Mouse (Mus musculus) intestine, embryonic 15.5 days (tissue): Measurements from ENCODE around the gene Mcrs1. TPM values are rescaled to one million over a fixed set of nuclear protein-coding genes. Genes with fewer than 3 reads are reported as not detected.

Source experiments
- ATAC-seq: fragments of 200-750 bp; cut with Nextera tagmentation; 2 replicates; pipeline ENCODE4 v1.8.0; 2017; ENCODE audit warnings: moderate TSS enrichment, moderate library complexity
- H3K27ac ChIP-seq: fragments of 300-500 bp; sonication (generic); 2 replicates; pipeline ENCODE4 v1.5.1; 2015; ENCODE audit warnings: mild to moderate bottlenecking, inconsistent platforms
- H3K27me3 ChIP-seq: fragments of 300-500 bp; sonication (generic); replicated peaks from 2 replicates; pipeline ENCODE4 v1.6.1; 2015; ENCODE audit warnings: inconsistent platforms
- H3K36me3 ChIP-seq: fragments of 300-500 bp; sonication (generic); 2 replicates; pipeline ENCODE4 v1.6.1; 2015; ENCODE audit warnings: inconsistent platforms
- H3K4me1 ChIP-seq: fragments of 300-500 bp; sonication (generic); replicated peaks from 2 replicates; pipeline ENCODE4 v1.6.1; 2015; ENCODE audit warnings: inconsistent platforms
- H3K4me2 ChIP-seq: fragments of 300-500 bp; sonication (generic); replicated peaks from 2 replicates; pipeline ENCODE4 v1.6.1; 2015; ENCODE audit warnings: mild to moderate bottlenecking, inconsistent platforms
- H3K4me3 ChIP-seq: fragments of 300-500 bp; sonication (generic); replicated peaks from 2 replicates; pipeline ENCODE4 v1.5.1; 2015; ENCODE audit warnings: inconsistent platforms
- H3K9ac ChIP-seq: fragments of 300-500 bp; sonication (generic); 2 replicates; pipeline ENCODE4 v1.6.1; 2015; ENCODE audit warnings: inconsistent platforms
- H3K9me3 ChIP-seq: fragments of 300-500 bp; sonication (generic); 2 replicates; pipeline ENCODE4 v1.6.1; 2016; ENCODE audit warnings: inconsistent platforms
- WGBS: fragments of 180-500 bp; shearing (Covaris S2); methylation state at CpG from one replicate; pipeline ENCODE4 v1.1.7; 2015; 5-methylcytosine and 5-hydroxymethylcytosine counted together
- polyA plus RNA-seq: library from polyadenylated mRNA; unstranded; fragments of >200 nt; fragmentation: Nextera tagmentation; extraction: Ambion mirVana; gene quantifications from 2 replicates; pipeline ENCODE4 v1.2.1, GENCODE M21; 2015

Mcrs1 gene
- polyA plus RNA-seq, 1 experiment from 2014 or later = 119 TPM

DNA sequence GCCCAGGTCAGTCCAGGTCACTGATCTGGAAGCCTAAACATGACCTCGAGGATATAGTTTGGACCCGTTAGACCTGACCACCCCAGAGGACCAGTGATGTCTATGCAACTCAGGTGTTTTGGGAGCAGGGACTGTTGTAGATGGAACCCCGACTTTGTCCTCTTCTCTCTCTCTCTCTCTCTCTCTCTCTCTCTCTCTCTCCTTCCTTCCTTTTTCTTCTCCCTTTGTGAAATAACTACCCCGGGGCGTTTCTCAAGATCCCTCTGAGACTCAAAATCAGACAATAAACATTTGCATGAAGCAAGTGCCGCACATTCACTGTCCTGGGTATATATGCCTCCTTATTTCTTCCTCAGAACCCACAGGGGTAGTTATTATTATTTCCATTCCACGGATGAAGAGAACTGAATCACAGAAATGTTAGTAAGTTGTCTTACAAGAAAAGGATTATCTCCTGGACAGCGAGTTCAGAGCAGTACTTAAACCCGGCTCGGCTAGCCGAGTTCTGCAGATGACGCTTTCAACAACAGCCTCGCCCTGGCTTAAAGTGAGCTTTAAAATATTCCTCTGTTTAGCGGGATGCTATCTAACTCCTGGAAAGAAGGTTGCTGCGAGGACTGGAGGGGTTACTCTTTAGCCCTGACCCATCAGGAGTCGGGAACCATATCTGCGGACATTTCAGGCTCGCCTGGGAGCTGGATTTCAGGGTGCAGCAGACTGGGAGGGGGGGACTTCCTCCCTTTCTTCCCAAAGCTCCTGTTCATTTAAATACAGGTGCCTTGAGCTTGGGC lies 28.8 kb downstream of the Mcrs1 start:
- H3K9me3 ChIP-seq = no peaks in the 10 kb centered on the region
- 0 out of 2 replicates have a peak overlapping the region, but pooled peaks have one; percentile 22 for H3K9ac ChIP-seq

DNA sequence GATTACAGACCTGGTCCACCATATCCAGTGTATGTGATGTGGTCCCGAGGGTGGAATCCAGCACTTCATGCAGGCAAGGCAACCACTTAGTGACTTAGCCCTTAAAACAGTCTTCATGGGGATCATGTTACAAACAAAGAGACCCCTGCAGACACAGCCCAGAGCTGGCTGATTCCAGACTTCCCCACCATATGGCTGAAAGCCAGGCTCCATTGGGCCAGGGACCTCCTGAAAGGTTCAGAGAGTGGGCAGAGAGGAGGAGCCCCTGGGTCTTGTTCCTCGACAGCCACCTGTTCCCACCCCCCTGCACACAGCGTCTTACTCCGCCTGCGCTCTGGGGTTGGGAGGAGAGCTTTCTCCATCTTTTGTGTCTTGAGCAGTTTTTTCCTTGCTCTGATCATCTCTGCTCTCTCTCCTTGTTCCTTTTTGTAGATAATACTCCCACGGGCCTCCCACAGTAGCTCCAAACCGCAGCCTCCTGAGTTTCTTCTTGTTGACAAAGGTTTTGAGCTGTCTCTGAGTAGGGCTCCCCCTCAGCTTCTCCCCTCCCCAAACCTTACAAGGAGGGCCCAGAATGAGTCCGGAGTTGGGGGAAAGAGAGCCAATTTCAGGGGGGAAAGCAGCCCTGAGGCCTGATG lies 30.3 kb downstream of the Mcrs1 start:
- H3K36me3 ChIP-seq = no peaks in the 10 kb centered on the region
- H3K4me2 ChIP-seq = no peak overlapping the region
- 13% methylated on average over 8 of the region's 8 CpGs for WGBS
- no peak overlapping the region for H3K4me3 ChIP-seq
- peaks cover 31% of the 10 kb centered on the region for H3K4me1 ChIP-seq
- H3K9me3 ChIP-seq = no peaks in the 10 kb centered on the region
- ATAC-seq = no peak
- H3K27me3 ChIP-seq = peaks cover 62% of the 10 kb centered on the region
- no peak overlapping the region for H3K27ac ChIP-seq
- H3K9ac ChIP-seq = no peak overlapping the region

More for the DNA sequence above, 28.8 kb downstream of the Mcrs1 start:
- Histone ChIP-seq H3K27ac (no peak overlapping the region), H3K4me2 (peak overlapping the region; percentile 93), H3K4me1 (peaks cover 34% of the 10 kb centered on the region), H3K4me3 (peak overlapping the region; percentile 44), H3K27me3 (peaks cover 77% of the 10 kb centered on the region), H3K36me3 (no peaks in the 10 kb centered on the region)
- WGBS = 7% methylated on average over 18 of the region's 18 CpGs
- no peak for ATAC-seq

DNA sequence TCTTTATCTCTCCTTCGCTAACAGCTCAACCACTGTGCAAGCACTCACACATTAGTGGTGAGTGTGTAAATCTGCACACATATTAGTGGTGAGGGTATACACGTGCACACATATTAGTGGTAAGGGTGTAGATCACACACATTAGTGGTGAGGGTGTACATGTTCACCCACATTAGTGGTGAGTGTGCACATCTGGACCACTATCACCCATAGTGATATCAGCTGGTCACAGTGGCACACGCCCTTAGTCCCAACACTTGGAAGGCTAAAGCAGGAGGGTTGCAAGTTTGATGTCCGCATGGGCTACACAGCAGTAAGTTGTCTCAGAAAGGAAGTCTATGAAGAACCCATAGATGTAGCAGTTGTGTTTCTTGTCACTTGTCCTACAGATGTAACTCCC lies 34.1 kb downstream of the Mcrs1 start:
- peaks cover 26% of the 10 kb centered on the region for H3K27me3 ChIP-seq
- H3K9ac ChIP-seq = no peak overlapping the region
- no peaks in the 10 kb centered on the region for H3K4me1 ChIP-seq
- 0 out of 2 replicates have a peak, but pooled peaks cover 11% of the 10 kb centered on the region for H3K36me3 ChIP-seq
- H3K27ac ChIP-seq = no peak overlapping the region
- 88% methylated on average over 4 of the region's 4 CpGs for WGBS
- no peaks in the 10 kb centered on the region for H3K9me3 ChIP-seq
- H3K4me3 ChIP-seq = no peak overlapping the region
- H3K4me2 ChIP-seq = no peak overlapping the region
- ATAC-seq = no peak

DNA sequence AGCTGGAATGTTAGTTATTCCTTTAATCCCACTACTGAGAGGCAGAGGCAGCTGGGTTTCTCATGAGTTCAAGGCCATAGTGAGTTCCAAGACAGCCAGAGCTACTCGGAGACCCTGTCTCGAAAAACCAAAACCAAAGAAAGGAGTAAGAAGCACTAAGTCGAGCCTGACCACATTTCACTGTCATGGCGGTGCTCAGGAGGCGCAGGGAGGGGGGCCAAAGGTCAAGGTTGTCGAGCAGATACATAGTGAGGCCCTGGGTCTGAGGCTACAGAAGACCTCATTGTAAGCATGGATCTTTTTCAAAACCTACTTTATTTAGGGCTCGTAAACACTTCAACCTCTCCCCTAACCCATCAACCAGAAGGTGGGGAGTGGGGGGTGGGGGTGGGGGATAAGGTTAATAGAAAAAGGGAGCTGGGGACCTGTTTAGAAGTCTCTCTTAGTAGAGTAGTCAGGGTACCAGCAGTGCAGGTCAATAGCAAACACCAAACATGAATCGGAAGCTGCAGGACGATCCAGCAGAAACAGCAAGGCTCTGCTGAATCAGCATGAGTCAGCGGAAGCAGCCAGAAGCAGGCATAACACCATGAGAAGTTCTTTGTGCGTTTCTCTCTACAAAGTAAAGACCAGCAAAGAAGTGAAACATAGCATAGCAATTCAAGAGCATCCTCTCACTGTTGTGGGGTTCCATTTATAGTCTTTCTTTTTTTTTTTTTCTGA lies 35.9 kb downstream of the Mcrs1 start:
- WGBS = 86% methylated on average over 11 of the region's 11 CpGs
- Histone ChIP-seq H3K9ac (no peak overlapping the region), H3K27ac (no peak overlapping the region), H3K9me3 (no peaks in the 10 kb centered on the region), H3K4me3 (no peak overlapping the region), H3K4me2 (no peak overlapping the region), H3K27me3 (peaks cover 11% of the 10 kb centered on the region), H3K36me3 (peaks cover 20% of the 10 kb centered on the region; the same call in 1 of the 2 replicates), H3K4me1 (no peaks in the 10 kb centered on the region)
- no peak for ATAC-seq

DNA sequence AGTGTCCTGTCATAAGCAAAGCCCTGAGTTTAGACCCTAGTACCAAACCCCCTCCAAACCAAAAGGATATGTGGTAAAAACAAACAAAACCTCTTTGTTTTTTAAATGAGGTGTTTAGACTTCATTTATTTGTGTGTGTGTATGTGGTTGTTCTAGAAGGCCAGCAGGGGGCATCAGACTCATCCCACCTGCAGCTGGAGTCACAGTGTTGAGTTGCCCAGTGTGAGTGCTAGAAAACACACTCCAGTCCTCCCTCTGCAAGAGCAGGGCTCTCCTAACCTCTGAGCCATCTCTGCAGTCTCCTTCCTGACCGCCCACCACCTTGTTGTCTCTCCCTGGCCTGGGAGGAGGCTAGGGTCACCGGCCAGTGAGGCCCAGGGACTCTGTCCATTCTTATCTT lies 36.8 kb downstream of the Mcrs1 start:
- Histone ChIP-seq H3K4me3 (no peak overlapping the region), H3K4me1 (no peaks in the 10 kb centered on the region), H3K9me3 (no peaks in the 10 kb centered on the region), H3K9ac (no peak overlapping the region), H3K27ac (no peak overlapping the region), H3K27me3 (peaks cover 5% of the 10 kb centered on the region), H3K36me3 (peaks cover 27% of the 10 kb centered on the region; the same call in 1 of the 2 replicates), H3K4me2 (no peak overlapping the region)
- ATAC-seq = no peak
- WGBS = 86% methylated on average over 2 of the region's 2 CpGs

DNA sequence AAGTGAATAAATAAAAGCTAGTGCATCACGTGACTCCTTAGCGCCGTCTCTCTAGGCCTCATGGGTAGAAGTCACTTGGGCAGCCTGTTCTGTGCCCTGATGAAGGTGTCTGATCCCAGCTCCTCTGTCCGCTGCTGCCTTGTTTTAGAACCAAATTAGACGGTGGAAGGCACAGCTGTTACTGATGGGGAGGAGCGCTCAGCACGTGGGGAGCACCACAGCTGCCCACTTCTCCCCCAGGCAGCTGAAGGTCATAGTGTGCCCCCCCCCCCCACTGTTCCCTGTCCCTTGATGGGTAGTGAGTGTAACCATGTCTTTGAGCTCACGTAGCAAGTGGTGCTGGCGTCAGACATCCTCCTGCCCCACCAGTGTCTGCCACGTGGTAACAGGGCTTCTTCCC lies 38.6 kb downstream of the Mcrs1 start:
- WGBS = 84% methylated on average over 10 of the region's 10 CpGs
- Histone ChIP-seq H3K9me3 (no peaks in the 10 kb centered on the region), H3K9ac (no peak overlapping the region), H3K27ac (no peak overlapping the region), H3K4me1 (no peaks in the 10 kb centered on the region), H3K27me3 (no peaks in the 10 kb centered on the region), H3K4me3 (no peak overlapping the region), H3K36me3 (peaks cover 35% of the 10 kb centered on the region), H3K4me2 (no peak overlapping the region)
- ATAC-seq = no peak

DNA sequence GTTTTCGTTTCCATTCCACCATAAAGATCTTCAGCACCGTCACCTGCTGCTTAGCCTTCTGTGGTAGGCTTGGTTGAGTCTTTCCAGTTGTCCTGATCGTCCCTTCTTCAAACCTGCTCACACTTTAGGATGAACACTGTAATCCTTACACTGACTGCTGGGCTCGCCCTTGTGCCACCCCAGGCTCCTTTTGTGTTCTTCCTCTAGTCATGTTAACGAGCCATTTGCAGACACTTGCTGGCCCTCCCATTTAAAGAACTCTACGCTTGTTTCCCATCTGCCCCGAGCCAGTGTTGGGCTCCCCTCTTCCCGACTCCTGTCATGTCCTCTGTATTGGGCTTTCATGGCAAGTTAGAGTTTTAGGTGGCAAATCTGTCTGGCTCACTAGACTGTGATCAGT lies 45.8 kb downstream of the Mcrs1 start:
- Histone ChIP-seq H3K4me1 (no peaks in the 10 kb centered on the region), H3K9ac (no peak overlapping the region), H3K27ac (no peak overlapping the region), H3K27me3 (no peaks in the 10 kb centered on the region), H3K4me2 (no peak overlapping the region), H3K36me3 (peaks cover 26% of the 10 kb centered on the region), H3K4me3 (no peak overlapping the region), H3K9me3 (no peaks in the 10 kb centered on the region)
- no peak for ATAC-seq
- WGBS = 81% methylated on average over 8 of the region's 8 CpGs

DNA sequence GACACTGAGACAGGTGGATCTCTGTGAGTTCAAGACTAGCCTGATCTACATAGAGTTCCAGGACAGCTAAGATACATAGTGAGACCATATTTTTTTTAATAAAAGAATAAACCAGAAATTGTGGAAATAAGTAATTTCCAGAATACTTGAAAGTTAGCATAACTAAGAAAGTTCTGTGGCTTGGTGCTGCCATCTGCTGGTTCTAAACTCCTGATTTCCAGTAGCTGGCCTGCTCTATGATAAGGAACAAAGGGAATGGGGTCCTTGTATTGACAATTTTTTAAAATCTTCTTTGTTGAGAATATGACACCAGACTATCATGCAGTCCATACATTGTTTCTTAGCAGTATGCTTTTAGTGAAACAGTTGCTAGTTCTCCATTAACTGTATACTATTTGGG lies 53.0 kb downstream of the Mcrs1 start:
- Histone ChIP-seq H3K27ac (no peak overlapping the region), H3K4me1 (no peaks in the 10 kb centered on the region), H3K36me3 (peaks cover 8% of the 10 kb centered on the region; the same call in 1 of the 2 replicates), H3K4me3 (no peak overlapping the region), H3K27me3 (no peaks in the 10 kb centered on the region), H3K4me2 (no peak overlapping the region), H3K9me3 (no peaks in the 10 kb centered on the region), H3K9ac (no peak overlapping the region)
- ATAC-seq = no peak

DNA sequence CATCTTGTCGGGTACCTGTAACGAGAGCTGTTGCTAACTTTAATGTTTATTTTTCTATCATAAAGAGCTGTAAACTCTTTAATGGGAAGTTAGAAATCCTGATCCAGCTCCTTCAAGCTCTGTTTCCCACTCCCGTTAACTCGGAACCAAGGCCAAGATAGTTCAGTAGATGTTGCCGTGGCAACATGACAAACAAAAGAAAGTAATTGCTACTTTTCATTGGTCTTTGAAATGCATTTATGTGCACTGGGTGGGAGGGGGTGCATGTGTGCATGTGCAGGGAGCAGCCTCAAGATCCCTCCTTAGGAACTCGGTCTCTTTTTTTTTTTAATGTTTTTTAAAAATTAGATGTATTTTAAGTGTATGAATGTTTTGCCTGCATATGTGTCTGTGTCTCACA lies 56.7 kb downstream of the Mcrs1 start:
- no peaks in the 10 kb centered on the region for H3K27me3 ChIP-seq
- peaks cover 21% of the 10 kb centered on the region for H3K36me3 ChIP-seq
- 49% methylated on average over 6 of the region's 6 CpGs for WGBS
- no peaks in the 10 kb centered on the region for H3K4me1 ChIP-seq
- H3K4me3 ChIP-seq = no peak overlapping the region
- H3K4me2 ChIP-seq = no peak overlapping the region
- no peak overlapping the region for H3K9ac ChIP-seq
- ATAC-seq = no peak
- no peaks in the 10 kb centered on the region for H3K9me3 ChIP-seq
- H3K27ac ChIP-seq = no peak overlapping the region

DNA sequence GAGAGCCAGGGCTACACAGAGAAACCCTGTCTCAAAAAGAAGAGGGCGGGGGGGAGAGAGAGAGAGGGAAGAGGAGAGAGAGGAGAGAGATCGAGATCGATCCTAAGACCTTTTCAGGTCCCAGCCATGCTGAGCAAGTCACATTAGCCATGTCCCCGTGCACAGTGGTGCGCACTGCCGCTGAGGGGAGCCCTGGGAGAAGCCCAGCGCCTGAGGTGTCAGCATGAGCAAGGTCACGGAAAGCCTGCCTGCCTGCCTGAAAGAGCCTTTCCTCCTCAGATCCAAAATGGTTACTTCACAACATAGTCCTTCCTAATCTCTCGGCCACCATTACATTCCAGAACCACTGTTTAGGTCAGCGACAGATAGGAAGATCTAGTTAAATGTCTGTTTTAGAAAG lies 57.4 kb downstream of the Mcrs1 start:
- peaks cover 19% of the 10 kb centered on the region for H3K36me3 ChIP-seq

More for the DNA sequence above, 57.4 kb downstream of the Mcrs1 start:
- H3K9ac ChIP-seq = no peak overlapping the region
- no peaks in the 10 kb centered on the region for H3K9me3 ChIP-seq
- H3K4me2 ChIP-seq = no peak overlapping the region
- no peak overlapping the region for H3K27ac ChIP-seq
- H3K27me3 ChIP-seq = no peaks in the 10 kb centered on the region
- H3K4me3 ChIP-seq = no peak overlapping the region
- WGBS = 77% methylated on average over 10 of the region's 10 CpGs
- no peak for ATAC-seq
- H3K4me1 ChIP-seq = no peaks in the 10 kb centered on the region
